Mouse (Mus musculus) adrenal gland, postnatal 25 days (tissue): ENCODE measurements at regions not wholly inside any gene's neighbourhood (a gene's known extent, or its start where the extent isn't known, plus 50 kb on each side); places are given as distances from the start of the nearest gene placed in this dataset.

Experiments used
- DNase-seq: peaks from one replicate; pipeline ENCODE4 v3.0.0; 2021; ENCODE audit warnings: mixed read lengths

- DNase-seq, result no peak
Observed at GRCm38 (mm10) chr13:48094275-48095035, 166.6 kb upstream of the Id4 start.

- no peak for DNase-seq
Observed at GRCm38 (mm10) chr13:48102156-48102555, 158.9 kb upstream of the Id4 start.

GRCm38 (mm10) chr13:48102576-48102975 is 158.5 kb upstream of the Id4 start:
- no peak for DNase-seq

GRCm38 (mm10) chr13:48104766-48105165 is 156.3 kb upstream of the Id4 start:
- no peak for DNase-seq

GRCm38 (mm10) chr13:48106946-48107345 is 154.1 kb upstream of the Id4 start:
- DNase-seq, result no peak

GRCm38 (mm10) chr13:48115890-48116289 is 145.1 kb upstream of the Id4 start:
- no peak for DNase-seq

GRCm38 (mm10) chr13:48126582-48126981 is 134.4 kb upstream of the Id4 start:
- DNase-seq, result no peak

- peak; percentile 65 for DNase-seq
Observed at GRCm38 (mm10) chr13:48130724-48131123, 130.3 kb upstream of the Id4 start.

GRCm38 (mm10) chr13:48131681-48132080 is 129.3 kb upstream of the Id4 start:
- DNase-seq, result no peak

- DNase-seq, result no peak
Observed at GRCm38 (mm10) chr13:48145976-48146375, 115.1 kb upstream of the Id4 start.

GRCm38 (mm10) chr13:48147061-48147460 is 114.0 kb upstream of the Id4 start:
- DNase-seq, result no peak

- no peak for DNase-seq
Observed at GRCm38 (mm10) chr13:48153248-48153647, 107.8 kb upstream of the Id4 start.

- DNase-seq, result no peak
Observed at GRCm38 (mm10) chr13:48153684-48154413, 107.2 kb upstream of the Id4 start.

GRCm38 (mm10) chr13:48154414-48155105 is 106.5 kb upstream of the Id4 start:
- no peak for DNase-seq

GRCm38 (mm10) chr13:48159020-48159910 is 101.8 kb upstream of the Id4 start:
- DNase-seq, result no peak

- no peak for DNase-seq
Observed at GRCm38 (mm10) chr13:48160161-48160560, 100.9 kb upstream of the Id4 start.

- no peak for DNase-seq
Observed at GRCm38 (mm10) chr13:48161339-48161738, 99.7 kb upstream of the Id4 start.

- DNase-seq, result no peak
Observed at GRCm38 (mm10) chr13:48164586-48164985, 96.4 kb upstream of the Id4 start.

- DNase-seq, result no peak
Observed at GRCm38 (mm10) chr13:48165838-48166237, 95.2 kb upstream of the Id4 start.

GRCm38 (mm10) chr13:48167976-48168375 is 93.1 kb upstream of the Id4 start:
- DNase-seq, result no peak

GRCm38 (mm10) chr13:48171309-48171953 is 89.6 kb upstream of the Id4 start:
- no peak for DNase-seq

GRCm38 (mm10) chr13:48171994-48172393 is 89.0 kb upstream of the Id4 start:
- DNase-seq, result no peak
